Mouse (Mus musculus): ENCODE results near the gene Rbms1. TPM values are rescaled to one million over a fixed set of nuclear protein-coding genes. Genes with fewer than 3 reads are reported as not detected.

Gene Rbms1
- total RNA-seq, 2 experiments from 2014 or later, result 60.8 to 65.8 TPM

DNA sequence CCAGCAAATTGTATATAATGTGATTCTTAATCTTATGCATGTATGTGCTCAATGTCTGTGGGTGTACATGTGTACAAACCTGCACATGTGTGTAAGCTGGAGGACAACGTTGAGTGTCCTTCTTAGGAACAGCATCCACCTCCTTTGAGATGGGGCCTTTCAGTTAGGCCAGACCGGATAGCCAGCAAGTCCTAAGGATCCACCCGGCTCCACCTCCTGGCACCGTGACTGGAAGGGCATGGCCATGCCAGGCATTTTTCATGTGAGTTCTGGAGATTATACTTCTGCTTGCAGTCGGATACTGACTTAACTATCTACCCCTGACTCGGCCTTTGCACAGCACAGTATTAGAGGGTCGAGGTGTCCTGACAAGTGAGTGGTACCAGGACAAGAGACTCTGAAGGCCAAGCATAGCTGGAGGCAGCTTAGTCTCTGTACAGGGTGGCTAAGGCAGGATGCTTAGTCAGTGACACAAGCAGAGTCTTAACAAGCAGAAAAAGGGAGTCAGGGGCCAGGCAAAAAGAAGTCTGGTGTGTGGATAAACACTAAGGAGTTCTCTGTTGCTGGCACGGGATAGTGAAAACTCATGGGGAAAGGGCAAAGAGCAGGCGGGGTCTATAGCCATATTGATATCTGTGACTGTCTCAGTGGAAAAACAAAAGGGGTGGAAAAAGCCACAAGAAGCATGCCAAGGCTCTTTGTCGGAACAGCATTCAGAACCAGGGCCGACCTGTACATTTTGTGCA is 136.4 kb downstream of the Rbms1 start:
- no peak for DNase-seq
- intact Hi-C loops (cut with DNase I), result no loop called here

DNA sequence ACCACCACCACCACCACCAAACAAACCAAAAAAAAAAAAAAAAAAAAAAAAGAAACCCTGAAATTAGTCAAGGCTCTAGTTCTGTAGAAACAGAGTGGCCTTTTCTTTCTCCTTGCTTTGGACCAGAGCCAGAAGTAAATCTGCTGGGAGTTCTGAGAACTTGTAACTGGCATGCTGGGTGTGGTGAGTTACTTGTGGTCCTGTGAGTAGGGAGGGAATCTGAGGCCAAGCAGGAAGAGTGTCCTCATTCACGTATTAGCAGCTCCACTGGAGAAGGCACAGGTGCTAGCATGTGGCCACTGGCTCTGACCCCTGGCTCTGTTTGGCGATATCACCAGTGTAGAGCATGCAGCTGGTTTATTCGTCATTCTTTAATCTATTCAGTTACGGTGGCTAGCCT is 137.3 kb downstream of the Rbms1 start:
- intact Hi-C loops (cut with DNase I), result no loop called here
- peak; percentile 43 to 62 for DNase-seq

DNA sequence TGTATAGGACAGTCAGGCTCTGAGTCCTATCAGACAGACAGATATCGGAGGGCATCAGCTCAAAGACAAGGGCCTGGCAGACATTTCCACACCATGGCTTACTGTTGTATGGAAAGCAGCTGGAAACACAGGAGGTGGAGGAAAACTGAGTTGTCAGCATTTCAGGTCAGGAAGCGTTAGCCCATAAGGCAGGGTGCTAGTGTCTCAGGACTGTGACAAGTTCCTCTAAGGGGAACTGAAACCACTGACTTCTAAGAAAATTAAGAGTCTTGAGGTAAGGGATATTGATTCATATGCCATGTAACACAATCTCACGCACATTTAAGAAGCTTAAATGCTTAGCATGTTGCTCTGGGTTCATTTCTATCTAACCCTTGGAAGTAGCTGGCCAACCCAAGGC is 141.4 kb downstream of the Rbms1 start:
- intact Hi-C loops (cut with DNase I), result no loop called here
- DNase-seq, result no peak

DNA sequence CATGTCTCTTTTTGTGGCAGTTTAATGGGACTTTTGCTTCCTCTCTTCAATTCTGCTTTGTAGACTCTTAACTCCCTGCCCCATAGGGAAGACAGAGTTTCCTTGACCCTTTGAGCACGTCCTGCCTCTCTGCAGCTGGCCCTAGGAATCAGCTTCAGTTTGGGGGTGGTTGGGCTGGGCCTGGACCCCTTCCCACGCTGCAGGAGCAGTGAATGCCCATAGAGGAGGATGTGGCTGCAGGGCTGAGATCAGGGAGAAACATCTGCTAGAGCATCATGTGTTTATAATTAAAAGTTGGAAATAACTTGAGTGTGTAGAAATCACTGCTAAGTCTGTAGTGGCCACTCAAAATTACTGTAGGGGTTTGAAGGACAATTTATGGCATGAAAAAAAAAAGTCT is 144.4 kb downstream of the Rbms1 start:
- intact Hi-C loops (cut with DNase I), result no loop called here
- DNase-seq, result no peak

DNA sequence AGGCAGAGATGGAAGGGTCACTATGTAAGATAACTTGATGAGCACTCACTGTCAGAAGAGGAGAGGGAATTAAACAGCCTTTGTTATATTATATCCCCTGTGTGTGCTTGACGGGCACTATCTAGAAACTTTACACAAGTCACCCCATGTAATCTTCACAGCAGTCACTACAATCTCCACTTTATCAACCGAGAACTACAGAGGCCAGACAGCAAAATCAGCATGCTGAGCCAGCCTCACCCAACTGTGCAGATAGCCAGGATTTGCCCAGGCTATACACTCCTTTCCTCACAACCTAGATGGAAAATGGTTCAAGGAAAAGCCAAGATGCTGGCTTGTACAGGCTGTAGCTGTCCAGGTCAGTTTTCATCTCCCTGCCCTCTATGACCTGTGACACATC is 146.7 kb downstream of the Rbms1 start:
- intact Hi-C loops (cut with DNase I), result no loop called here

DNA sequence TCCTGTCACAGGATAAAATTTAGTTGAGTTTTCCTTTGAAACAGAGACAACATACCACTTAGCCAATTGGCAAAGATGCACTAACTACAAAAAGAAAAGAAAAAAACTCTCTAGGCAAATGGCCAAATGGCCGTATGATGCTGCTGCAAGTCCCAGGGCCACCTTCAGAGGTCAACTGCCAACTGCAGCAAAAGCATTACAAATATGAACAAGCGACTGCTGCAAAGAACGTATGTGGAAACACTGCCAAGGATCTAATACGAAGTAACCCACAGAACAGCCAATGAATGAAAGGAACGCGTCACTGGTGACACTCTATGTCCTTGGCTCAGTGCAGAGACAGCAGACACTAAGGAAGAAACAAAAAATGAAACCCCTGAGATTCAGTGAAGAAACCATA is 148.2 kb downstream of the Rbms1 start:
- intact Hi-C loops (cut with DNase I), result no loop called here
- DNase-seq, result no peak

More for the DNA sequence above, 146.7 kb downstream of the Rbms1 start:
- no peak for DNase-seq

DNA sequence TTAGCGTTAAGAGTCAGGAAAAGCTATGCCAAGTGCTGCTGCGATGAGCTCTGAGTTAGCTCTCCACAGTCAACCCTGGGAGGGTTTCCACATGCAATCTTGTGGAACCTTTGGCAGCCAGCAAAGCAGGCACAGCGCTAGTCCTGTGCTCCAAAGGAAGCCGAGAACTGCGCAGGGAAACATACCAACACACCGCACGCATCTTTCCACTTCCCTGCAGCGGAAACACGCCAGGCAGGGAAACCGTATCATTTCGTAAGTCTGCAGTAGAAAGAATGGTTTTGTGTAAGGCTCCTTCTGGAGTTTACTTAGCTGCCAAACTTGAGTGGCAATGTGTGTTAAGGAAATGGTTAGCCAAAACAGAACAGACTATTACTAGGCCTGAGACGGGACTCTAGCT is 150.0 kb downstream of the Rbms1 start:
- intact Hi-C loops (cut with DNase I), result loop anchor here (2.0 kb wide), 1 partner anchor 24 kb away; no protein-coding TSS in a partner anchor
- peak in 1 of 2 experiments; percentile 32 for DNase-seq

DNA sequence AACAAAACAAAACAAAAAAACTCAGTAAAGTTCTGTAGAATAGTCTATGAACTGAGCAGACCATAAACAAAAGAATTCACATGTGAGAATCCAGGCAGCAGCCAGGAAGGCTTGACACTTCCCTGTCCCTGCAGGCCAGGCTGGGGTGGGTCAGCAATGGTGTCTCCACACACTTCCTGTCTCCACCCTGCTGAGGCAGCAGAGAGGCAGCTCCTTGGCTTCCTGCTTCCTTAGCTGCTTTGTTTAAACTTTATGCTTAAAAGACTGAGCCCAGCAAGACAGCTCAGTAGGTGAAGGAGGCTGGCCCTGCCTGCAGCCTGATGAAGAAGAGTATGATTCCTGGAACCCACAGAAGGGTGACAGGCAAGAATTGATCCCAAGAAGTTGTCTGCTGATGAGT is 152.4 kb downstream of the Rbms1 start:
- intact Hi-C loops (cut with DNase I), result loop anchor here (2.0 kb wide), 1 partner anchor 70 kb away; no protein-coding TSS in a partner anchor
- peak; percentile 67 to 75 for DNase-seq

DNA sequence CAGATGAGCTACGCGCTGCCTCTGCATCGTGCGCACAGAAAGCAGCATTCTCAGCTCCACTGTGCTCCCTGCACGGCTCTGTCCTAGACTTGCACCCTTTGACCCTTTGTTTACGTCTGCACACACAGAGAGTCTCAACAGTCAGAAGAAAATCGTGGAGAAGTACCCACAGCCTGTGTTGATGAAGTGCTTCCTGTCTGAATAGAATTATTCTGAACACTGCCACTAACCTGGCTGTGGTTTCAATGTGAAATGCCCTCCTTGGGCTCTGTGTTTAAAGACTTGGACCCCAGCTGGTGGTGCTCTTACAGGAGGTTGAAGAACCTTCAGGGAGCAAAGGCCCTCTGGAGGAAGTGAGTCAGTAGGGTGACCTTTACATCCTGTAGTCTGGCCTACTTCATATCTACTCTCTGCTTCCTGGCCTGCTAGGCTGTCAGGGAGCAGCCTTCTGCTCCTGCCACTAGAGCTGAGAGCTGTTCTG is 153.5 kb downstream of the Rbms1 start:
- no peak for DNase-seq
- intact Hi-C loops (cut with DNase I), result loop anchor here (5.0 kb wide), 1 partner anchor 93 kb away; no protein-coding TSS in a partner anchor

DNA sequence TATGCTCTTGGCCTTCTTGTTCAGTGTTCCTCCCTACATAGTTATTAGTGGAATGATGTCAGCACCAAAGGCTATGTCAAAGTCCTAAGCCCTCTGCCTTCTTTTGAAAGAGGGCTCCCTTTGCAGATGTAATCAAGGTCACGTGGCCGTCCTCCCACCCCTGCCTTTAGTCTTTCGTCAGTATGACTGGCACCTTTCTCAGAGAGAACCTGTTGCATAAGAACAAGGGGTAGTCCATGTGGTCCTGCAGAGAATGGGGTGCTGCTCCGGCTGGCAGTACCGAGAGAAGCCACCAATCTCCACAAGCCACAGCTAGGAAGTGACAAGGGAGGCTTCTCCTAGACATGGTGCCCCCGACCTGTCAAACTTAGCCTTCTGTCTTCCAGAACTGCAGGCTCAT is 154.2 kb downstream of the Rbms1 start:
- intact Hi-C loops (cut with DNase I), result loop anchor here (5.0 kb wide), 1 partner anchor 93 kb away; no protein-coding TSS in a partner anchor
- no peak for DNase-seq

DNA sequence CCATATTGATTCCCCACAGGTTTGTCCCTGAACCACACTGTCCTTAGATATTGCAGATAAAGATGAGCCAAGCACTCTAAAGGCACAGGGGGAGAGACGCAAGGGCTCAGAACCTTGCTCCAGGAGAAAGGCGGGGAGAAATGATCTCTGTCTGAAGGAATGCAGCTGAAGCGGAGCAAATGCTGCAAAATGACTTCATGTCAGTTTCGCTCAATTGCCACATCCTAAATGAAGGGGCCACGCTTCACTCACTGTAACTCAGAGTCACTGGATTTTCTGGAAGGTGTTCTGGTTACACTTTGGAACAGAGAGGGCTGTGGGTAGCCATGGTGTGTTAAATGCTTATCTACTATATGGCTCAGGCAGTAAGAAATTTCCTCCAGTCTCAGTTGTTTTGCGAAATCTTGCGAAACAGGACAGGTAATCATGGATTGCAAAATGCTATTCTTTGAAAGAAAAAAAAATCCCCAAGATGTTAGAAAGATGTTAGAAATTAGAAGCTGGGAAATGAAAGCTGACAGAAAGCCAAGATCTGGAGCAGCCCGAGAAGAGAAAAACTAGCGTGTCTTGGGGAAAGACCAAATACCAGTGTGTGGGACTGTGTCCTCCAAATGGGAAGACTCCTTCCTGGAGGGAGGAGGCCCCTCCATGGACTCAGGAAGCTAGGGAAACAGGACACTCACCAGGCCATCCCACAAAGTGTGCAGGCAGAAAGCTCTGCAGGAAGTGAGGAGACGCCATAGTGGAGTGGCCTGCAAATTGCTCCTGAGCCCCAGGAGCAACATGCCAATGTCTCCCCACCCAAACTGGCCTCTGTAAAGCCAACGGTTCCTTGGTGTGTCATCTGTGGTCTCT is 155.4 kb downstream of the Rbms1 start:
- DNase-seq, result peak in 1 of 2 experiments; percentile 35
- intact Hi-C loops (cut with DNase I), result loop anchor here (5.0 kb wide), 1 partner anchor 95 kb away; no protein-coding TSS in a partner anchor

DNA sequence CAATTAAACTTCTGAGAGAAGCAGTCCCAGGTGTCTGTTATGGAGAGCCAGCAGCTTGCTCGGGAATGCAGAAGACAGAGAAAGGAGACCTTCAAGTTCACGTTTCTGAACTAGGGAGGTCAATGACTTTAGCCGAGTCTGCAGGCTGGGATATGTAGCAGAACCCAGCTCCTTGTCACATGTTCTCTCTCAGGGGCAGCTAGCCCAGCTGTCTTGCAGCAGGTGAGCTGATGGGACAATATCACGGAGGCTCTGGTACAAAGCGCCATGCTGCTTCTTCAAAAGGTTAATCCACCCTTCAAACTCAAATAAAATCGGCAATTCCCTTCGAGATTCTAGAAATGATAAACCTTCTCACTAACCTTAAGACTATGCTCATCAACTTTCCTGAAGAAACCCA is 158.2 kb downstream of the Rbms1 start:
- no peak for DNase-seq
- intact Hi-C loops (cut with DNase I), result loop anchor here (2.0 to 5.0 kb wide), 3 partner anchors 34 to 598 kb away; no protein-coding TSS in a partner anchor

DNA sequence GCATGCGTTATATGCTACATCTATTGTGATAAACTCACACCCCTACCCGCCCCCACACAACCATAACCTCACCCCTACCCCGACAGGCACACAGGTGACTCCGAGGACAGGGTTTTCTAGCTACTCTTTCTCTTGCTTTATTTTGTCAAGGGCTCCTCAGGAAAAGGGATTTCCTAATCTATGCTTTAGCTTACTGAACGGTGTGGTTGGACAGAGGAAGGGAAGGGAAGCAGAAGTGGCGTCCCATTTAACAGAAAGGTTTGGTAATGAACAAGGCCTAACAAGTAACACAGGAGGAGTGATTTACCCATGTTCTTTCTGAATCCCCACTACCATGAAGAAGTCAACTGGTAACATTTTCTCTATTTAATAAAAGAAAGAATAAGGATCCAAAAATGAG is 159.6 kb downstream of the Rbms1 start:
- intact Hi-C loops (cut with DNase I), result loop anchor here (2.0 to 5.0 kb wide), 3 partner anchors 77 to 599 kb away; partner anchors contain the start of gene Rbms1
- DNase-seq, result no peak

DNA sequence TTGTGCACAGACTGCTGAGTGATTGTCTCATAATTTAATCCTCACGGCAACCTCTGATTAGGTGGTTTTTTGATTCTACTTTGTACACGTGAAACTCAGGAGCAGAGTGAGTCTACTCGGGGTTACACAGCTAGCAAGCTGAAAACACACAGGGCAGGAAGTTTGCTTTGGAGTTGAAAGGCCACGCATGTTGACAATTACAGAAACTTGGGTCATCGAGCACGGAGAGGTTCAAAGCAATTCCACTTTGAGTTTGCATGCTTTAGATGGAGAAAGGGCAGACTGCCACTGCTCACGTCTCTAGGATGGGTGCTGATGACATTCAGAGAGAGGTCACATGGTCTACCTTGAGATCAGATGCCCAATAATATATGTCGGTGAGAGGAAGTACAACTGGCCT is 160.2 kb downstream of the Rbms1 start:
- intact Hi-C loops (cut with DNase I), result loop anchor here (2.0 to 5.0 kb wide), 3 partner anchors 78 to 599 kb away; partner anchors contain the start of gene Rbms1
- DNase-seq, result no peak

DNA sequence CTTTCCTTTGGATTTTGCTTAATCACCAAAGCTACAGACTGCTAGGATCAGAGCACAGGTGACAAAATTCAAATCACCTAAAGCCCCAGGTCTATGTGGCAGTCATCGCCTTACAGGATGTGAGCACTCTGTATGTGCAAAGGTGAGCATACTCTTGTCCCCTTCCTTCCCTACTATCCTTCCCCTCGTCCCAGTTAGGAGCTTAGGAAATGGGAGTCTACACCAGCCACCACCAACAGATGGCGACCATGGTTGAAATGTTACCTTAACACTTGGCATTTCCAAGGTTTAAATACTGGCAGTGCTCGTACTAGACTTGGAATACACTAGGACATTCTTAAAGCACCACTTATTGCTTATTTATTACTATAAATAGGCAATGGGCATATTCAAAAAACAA is 160.8 kb downstream of the Rbms1 start:
- intact Hi-C loops (cut with DNase I), result loop anchor here (2.0 to 5.0 kb wide), 3 partner anchors 79 to 600 kb away; partner anchors contain the start of gene Rbms1
- DNase-seq, result peak; percentile 44 to 69

DNA sequence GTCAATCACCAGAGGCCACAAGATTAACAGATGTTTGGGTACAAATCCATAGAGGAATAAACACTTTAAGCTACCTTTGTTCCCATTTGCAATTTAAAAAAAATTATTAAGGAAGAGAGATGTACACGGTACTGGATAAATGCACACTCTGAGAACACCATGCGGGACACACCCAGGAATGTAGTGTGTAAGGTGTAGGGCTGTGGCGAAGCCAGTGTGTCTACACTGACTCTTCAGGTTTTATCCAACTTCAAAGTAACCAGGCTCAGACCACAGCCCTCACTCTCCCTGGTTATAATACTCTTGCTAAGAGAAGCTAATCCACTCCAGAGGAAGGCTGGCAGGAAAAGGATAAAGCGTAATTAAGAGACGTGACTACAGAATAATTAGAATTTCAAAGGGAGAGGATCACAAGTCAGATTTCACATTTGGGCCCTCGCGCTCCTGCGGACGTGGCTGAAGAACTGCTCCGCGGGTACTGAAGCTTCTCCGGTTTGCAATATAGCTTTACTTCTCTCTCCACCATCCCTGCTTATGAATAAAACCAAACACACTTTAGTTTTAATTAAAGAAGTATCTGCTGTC is 161.3 kb downstream of the Rbms1 start:
- DNase-seq, result no peak
- intact Hi-C loops (cut with DNase I), result loop anchor here (2.0 to 5.0 kb wide), 3 partner anchors 79 to 601 kb away; partner anchors contain the start of gene Rbms1

DNA sequence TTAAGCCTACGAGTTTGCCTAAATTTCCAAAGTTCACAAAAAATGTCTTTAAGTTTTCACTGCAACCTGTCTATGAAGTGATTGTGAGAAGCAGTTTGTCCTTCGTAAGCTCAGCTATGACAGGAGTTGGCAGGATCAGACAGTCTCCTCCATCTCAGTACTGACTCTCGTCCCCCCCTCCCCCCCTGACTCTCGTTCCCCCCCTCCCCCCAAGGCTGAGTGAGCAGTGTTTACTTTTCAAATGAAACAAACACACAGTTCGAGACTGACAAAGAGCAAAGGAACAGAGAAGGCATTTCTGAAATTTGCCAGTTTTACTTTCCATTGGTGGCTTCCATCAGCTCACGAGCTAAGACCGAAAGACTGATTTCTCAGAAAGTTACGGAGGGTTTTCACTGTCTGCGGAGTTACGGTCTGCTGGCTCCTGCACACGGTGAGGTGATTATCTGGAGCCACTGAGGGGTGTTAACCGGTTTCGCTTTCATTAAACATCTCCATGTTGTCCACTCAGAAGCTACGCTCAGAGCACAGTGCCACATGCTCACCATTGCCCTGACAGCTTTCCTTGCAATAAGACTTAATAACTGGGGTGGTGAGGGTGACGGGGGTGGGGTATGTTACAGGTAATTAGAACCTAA is 162.0 kb downstream of the Rbms1 start:
- no peak for DNase-seq
- intact Hi-C loops (cut with DNase I), result loop anchor here (5.0 kb wide), 1 partner anchor 601 kb away; no protein-coding TSS in a partner anchor

DNA sequence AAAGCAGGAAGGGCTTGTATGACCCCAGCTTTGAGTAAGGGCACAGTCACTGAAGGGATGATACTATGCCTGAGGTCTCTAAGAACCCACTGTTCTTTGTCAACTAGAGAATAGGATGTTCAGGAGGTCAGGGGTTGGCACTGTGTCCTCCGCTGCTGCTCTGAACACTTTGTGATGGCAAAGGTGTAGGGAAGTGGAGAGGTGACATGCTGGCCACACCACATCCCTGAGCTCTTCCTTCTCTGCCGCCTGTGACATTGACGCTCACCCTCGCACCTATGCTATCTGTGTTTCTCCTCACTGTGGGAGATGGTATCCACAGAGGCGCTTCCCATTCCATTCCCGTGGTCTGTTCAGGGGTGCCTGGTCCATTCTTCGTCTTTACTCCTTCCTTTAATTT is 163.2 kb downstream of the Rbms1 start:
- intact Hi-C loops (cut with DNase I), result loop anchor here (5.0 kb wide), 2 partner anchors 602 to 647 kb away; no protein-coding TSS in a partner anchor
- no peak for DNase-seq

DNA sequence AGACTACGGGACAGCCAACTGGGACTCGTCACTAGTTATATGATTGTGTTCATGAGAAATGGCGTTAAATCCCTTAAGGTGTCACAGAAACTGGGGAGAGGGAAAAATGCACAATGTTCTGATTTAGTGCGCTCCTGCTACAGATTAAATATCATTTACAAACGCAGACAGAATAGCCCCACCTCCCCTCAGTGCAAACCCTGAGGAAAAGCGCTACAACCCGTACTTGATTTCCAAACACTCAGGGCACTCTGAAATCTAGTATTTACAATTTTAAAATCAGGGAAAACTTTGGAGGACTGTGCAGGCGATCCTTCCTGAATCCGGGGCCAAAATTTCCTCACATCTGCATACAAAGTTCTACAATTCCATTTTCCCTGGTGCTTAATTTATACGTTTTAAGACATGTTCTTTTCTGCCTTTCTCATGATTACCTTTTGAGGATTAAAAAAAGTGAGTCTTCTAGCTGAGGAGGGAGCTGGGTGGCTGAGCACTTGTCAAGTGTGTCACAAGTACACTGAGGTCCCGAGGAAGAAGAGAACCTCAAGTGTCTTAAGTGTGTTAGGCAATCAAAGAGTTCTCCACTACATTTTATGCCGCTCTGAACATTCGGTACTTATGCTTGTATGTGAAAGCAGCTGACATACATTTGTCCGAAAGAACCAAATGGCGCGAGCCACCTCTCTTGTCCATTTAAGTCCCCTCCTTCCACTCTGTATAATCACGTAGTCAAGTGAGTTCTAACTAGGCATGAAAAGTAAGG is 164.0 kb downstream of the Rbms1 start:
- no peak for DNase-seq
- intact Hi-C loops (cut with DNase I), result loop anchor here (5.0 kb wide), 1 partner anchor 648 kb away; no protein-coding TSS in a partner anchor
